In genomic region chr8:126831312-126832162, GRCm38 (mm10) we compare ENCODE assay signal across 9 mouse cellular contexts.
DNase-seq lines count a peak whose midpoint lies in the region; ATAC-seq lines count a peak whose summit lies in the region.
"Had no signal": no experiment of that assay in that cellular context is flagged by ENCODE, and none has a peak within 500 bp of the region (broad histone marks: within the 10 kb centered on the region; RNA-seq: fewer than 3 reads in every experiment).

No protein-coding gene starts in this region.

- WGBS in heart, embryonic 10.5 days, result 85% methylated on average over 16 of the region's 16 CpGs
- 75% methylated on average over 16 of the region's 16 CpGs for WGBS in intestine, embryonic 15.5 days

- peak; percentile 66 for DNase-seq in heart, embryonic 10.5 days (ENCODE audit: low spot score)
- DNase-seq in heart, postnatal 4 days, result no peak
- DNase-seq in splenic B cell, adult 2 months (ENCODE audit: low read depth, low spot score), result peak; percentile 87
- no peak for DNase-seq in embryo, embryonic 11 days
- DNase-seq in right cerebral cortex, postnatal 10 days (ENCODE audit: low spot score in 2 of 2), result no peak
- DNase-seq: lung, adult 2 months had no signal

- ATAC-seq in megakaryocyte, adult 5-6 weeks (ENCODE audit: poor library complexity, severe bottlenecking), result no peak
- no peak for ATAC-seq in intestine, embryonic 15.5 days

- H3K9ac ChIP-seq in intestine, embryonic 15.5 days, result no peak overlapping the region

- peak overlapping the region; percentile 85; the same call in 1 of the 2 replicates for H3K27ac ChIP-seq in heart, embryonic 10.5 days
- peak overlapping the region; percentile 88 for H3K27ac ChIP-seq in intestine, embryonic 15.5 days

- H3K4me2 ChIP-seq in intestine, embryonic 15.5 days (replicated peaks), result no peak overlapping the region

- no peak overlapping the region for H3K4me3 ChIP-seq in heart, embryonic 10.5 days
- peak overlapping the region; percentile 83 for H3K4me3 ChIP-seq in megakaryocyte, embryonic 14.5 days (replicated peaks)
- H3K4me3 ChIP-seq in intestine, embryonic 15.5 days (replicated peaks), result no peak overlapping the region

- no peaks in the 10 kb centered on the region for H3K9me3 ChIP-seq in heart, embryonic 10.5 days
- H3K9me3 ChIP-seq in megakaryocyte, embryonic 14.5 days, result no peaks in the 10 kb centered on the region
- no peaks in the 10 kb centered on the region for H3K9me3 ChIP-seq in intestine, embryonic 15.5 days

- peaks cover 74% of the 10 kb centered on the region for H3K4me1 ChIP-seq in heart, embryonic 10.5 days
- peaks cover 98% of the 10 kb centered on the region for H3K4me1 ChIP-seq in megakaryocyte, embryonic 14.5 days
- peaks cover 60% of the 10 kb centered on the region for H3K4me1 ChIP-seq in intestine, embryonic 15.5 days (replicated peaks)

- H3K27me3 ChIP-seq in heart, embryonic 10.5 days (ENCODE audit: insufficient read depth, poor library complexity, severe bottlenecking), result no peaks in the 10 kb centered on the region
- no peaks in the 10 kb centered on the region for H3K27me3 ChIP-seq in megakaryocyte, embryonic 14.5 days (replicated peaks)
- H3K27me3 ChIP-seq in intestine, embryonic 15.5 days (replicated peaks), result no peaks in the 10 kb centered on the region
- no peaks in the 10 kb centered on the region for H3K27me3 ChIP-seq in splenic B cell, adult 2 months (ENCODE audit: control insufficient read depth, insufficient read depth, low read length, poor library complexity, severe bottlenecking)

- H3K36me3 ChIP-seq in heart, embryonic 10.5 days, result no peaks in the 10 kb centered on the region
- H3K36me3 ChIP-seq in megakaryocyte, embryonic 14.5 days (replicated peaks; ENCODE audit: low read length), result no peaks in the 10 kb centered on the region
- H3K36me3 ChIP-seq in intestine, embryonic 15.5 days, result no peaks in the 10 kb centered on the region
- H3K36me3 ChIP-seq in splenic B cell, adult 2 months (ENCODE audit: control insufficient read depth, insufficient read depth, low read length, poor library complexity, severe bottlenecking), result no peaks in the 10 kb centered on the region

Comparison
In these comparisons a context has a peak if more than half of its experiments do, and no peak if none do; other contexts are left out.
1. DNase-seq: peak in heart, embryonic 10.5 days (single experiment) and splenic B cell, adult 2 months (single experiment); none in heart, postnatal 4 days (single experiment), embryo, embryonic 11 days (single experiment) and right cerebral cortex, postnatal 10 days (0 of 2).